Mouse (Mus musculus): ENCODE measurements around the gene Myof. TPM values are rescaled to one million over a fixed set of nuclear protein-coding genes. Genes with fewer than 3 reads are reported as not detected.

Gene Myof
- polyA plus RNA-seq, 1 experiment from 2014 or later: 22.7 TPM

- 53% methylated on average over 7 of the region's 7 CpGs for WGBS
- no peaks in the 10 kb centered on the region for H3K36me3 ChIP-seq (ENCODE audit: control insufficient read depth, insufficient read depth, low read length)
Observed at GRCm38 (mm10) chr19:37858406-37859081, 184.8 kb downstream of the Myof start.

DNA sequence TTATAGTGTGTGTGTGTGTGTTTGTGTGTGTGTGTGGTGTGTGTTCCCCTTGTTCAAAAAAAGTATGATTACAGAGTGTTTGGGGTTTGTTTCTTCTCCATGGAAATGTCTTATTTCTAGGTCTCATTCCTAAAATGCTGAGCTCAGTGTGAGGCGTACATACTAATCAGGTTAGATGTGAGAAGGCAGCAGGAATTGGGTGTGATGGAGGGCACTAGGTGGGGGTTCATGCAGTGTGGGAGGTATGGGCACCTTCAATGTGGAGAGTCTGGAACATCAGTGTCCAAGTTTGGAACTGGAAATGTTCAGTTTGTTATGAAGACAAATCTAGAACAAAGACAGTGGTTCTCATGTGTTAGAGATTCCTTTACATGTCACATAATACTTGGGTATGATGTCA lies 191.3 kb downstream of the Myof start:
- Histone ChIP-seq H3K9ac (replicated peaks; ENCODE audit: low read depth, low read length) (no peak overlapping the region), H3K27me3 (ENCODE audit: control insufficient read depth, insufficient read depth, low read length) (no peaks in the 10 kb centered on the region), H3K9me3 (ENCODE audit: control insufficient read depth, low read depth, low read length) (no peaks in the 10 kb centered on the region), H3K27ac (ENCODE audit: low read length) (no peak overlapping the region), H3K4me3 (ENCODE audit: low read depth, low read length) (no peak overlapping the region), H3K4me2 (replicated peaks; ENCODE audit: low read depth, low read length) (no peak overlapping the region), H3K36me3 (ENCODE audit: control insufficient read depth, insufficient read depth, low read length) (no peaks in the 10 kb centered on the region), H3K4me1 (ENCODE audit: control insufficient read depth, insufficient read depth, low read length) (no peaks in the 10 kb centered on the region)
- ATAC-seq (ENCODE audit: insufficient number of reproducible peaks, insufficient read depth, low FRiP score, low read depth): no peak
- WGBS: 64% methylated on average over 1 of the region's 1 CpGs

More at GRCm38 (mm10) chr19:37858406-37859081, 184.8 kb downstream of the Myof start:
- ATAC-seq (ENCODE audit: insufficient number of reproducible peaks, insufficient read depth, low FRiP score, low read depth): no peak
- no peaks in the 10 kb centered on the region for H3K9me3 ChIP-seq (ENCODE audit: control insufficient read depth, low read depth, low read length)
- H3K27me3 ChIP-seq (ENCODE audit: control insufficient read depth, insufficient read depth, low read length): no peaks in the 10 kb centered on the region
- H3K4me2 ChIP-seq (replicated peaks; ENCODE audit: low read depth, low read length): no peak overlapping the region
- no peak overlapping the region for H3K4me3 ChIP-seq (ENCODE audit: low read depth, low read length)
- no peaks in the 10 kb centered on the region for H3K4me1 ChIP-seq (ENCODE audit: control insufficient read depth, insufficient read depth, low read length)
- H3K9ac ChIP-seq (replicated peaks; ENCODE audit: low read depth, low read length): no peak overlapping the region
- no peak overlapping the region for H3K27ac ChIP-seq (ENCODE audit: low read length)

DNA sequence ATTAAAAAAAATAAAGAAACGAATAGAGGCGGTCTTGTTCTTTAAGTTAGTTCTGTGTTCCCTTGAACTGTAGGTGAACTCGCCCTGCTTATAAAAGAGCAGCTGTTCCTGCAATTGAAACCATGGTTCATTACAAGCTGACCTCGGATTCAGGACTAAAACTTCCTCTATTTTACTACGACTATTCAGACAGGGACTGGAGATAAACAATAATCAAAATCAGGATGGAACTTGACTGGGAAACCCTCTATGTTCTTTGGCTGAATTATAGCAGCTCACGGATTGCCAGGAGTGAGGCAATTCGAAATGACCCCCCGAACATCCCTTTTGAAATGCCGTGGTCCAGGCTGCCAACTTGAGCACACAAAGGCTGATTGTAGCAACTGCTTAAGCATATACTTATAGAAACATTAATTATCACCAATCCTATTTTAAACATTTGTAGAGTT lies 191.8 kb downstream of the Myof start:
- H3K4me1 ChIP-seq (ENCODE audit: control insufficient read depth, insufficient read depth, low read length): no peaks in the 10 kb centered on the region
- peak; percentile 37; the same call in 1 of the 2 replicates for ATAC-seq (ENCODE audit: insufficient number of reproducible peaks, insufficient read depth, low FRiP score, low read depth)

More for the DNA sequence above, 191.8 kb downstream of the Myof start:
- no peak overlapping the region for H3K4me3 ChIP-seq (ENCODE audit: low read depth, low read length)
- no peak overlapping the region for H3K27ac ChIP-seq (ENCODE audit: low read length)
- H3K4me2 ChIP-seq (replicated peaks; ENCODE audit: low read depth, low read length): no peak overlapping the region
- no peak overlapping the region for H3K9ac ChIP-seq (replicated peaks; ENCODE audit: low read depth, low read length)
- 21% methylated on average over 9 of the region's 9 CpGs for WGBS
- H3K27me3 ChIP-seq (ENCODE audit: control insufficient read depth, insufficient read depth, low read length): no peaks in the 10 kb centered on the region
- no peaks in the 10 kb centered on the region for H3K36me3 ChIP-seq (ENCODE audit: control insufficient read depth, insufficient read depth, low read length)
- no peaks in the 10 kb centered on the region for H3K9me3 ChIP-seq (ENCODE audit: control insufficient read depth, low read depth, low read length)

Other genes starting within 250 kb of the Myof start
- 28.5 and 33.3 TPM in 2 replicates for gene Cep55, start 11.4 kb upstream of the Myof start, polyA plus RNA-seq (2014; fragmentation: Nextera tagmentation; extraction: Ambion mirVana)
- 4.3 and 6.2 TPM in 2 replicates for gene Ffar4, start 53.5 kb upstream of the Myof start, polyA plus RNA-seq (2014; fragmentation: Nextera tagmentation; extraction: Ambion mirVana)
- gene Rbp4, start 81.7 kb upstream of the Myof start, polyA plus RNA-seq (2014; fragmentation: Nextera tagmentation; extraction: Ambion mirVana): 19.9 and 21.4 TPM in 2 replicates
- gene Pde6c, start 89.2 kb upstream of the Myof start, polyA plus RNA-seq (2014; fragmentation: Nextera tagmentation; extraction: Ambion mirVana): 0.15 and 0.27 TPM in 2 replicates
- 32.2 and 36.7 TPM in 2 replicates for gene Fra10ac1, start 180.6 kb upstream of the Myof start, polyA plus RNA-seq (2014; fragmentation: Nextera tagmentation; extraction: Ambion mirVana)
- gene Lgi1, start 221.0 kb upstream of the Myof start, polyA plus RNA-seq (2014; fragmentation: Nextera tagmentation; extraction: Ambion mirVana): 1.1 and 1.3 TPM in 2 replicates

Data from stomach, embryonic 14.5 days (tissue).